Mouse (Mus musculus): ENCODE measurements around the gene Frmpd1. TPM values are rescaled to one million over a fixed set of nuclear protein-coding genes. Genes with fewer than 3 reads are reported as not detected.

The Frmpd1 gene
- polyA plus RNA-seq, 1 experiment from 2014 or later, result 2.2 TPM

DNA sequence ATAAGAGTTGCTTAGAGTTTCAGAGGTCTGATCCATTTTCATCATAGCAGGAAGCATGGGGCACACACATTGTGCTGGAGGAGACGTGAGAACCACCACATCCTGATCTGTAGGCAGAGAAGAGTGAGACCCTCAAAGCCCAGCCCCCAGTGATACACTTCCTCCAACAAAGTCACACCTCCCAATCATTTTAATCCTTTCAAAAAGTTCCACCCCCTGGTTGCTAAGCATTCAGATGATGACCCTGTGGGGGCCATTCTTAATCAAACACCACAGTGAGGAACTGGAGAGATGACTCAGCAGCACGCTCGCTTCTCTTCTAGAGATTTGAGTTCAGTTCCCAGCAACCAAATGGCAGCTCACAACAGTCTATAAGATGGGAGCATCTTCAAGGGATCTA lies 147.8 kb downstream of the Frmpd1 start:
- ATAC-seq, result no peak
- 59% methylated on average over 3 of the region's 3 CpGs for WGBS
- H3K9me3 ChIP-seq (ENCODE audit: control insufficient read depth, low read length), result no peaks in the 10 kb centered on the region
- H3K27me3 ChIP-seq (replicated peaks; ENCODE audit: control insufficient read depth, insufficient read depth, low read length), result no peaks in the 10 kb centered on the region
- no peak overlapping the region for H3K9ac ChIP-seq (ENCODE audit: low read depth, low read length)
- no peaks in the 10 kb centered on the region for H3K36me3 ChIP-seq (ENCODE audit: control insufficient read depth, insufficient read depth, low read length)
- H3K27ac ChIP-seq (ENCODE audit: low read depth, low read length), result no peak overlapping the region
- H3K4me3 ChIP-seq (ENCODE audit: low read length), result no peak overlapping the region
- no peak overlapping the region for H3K4me2 ChIP-seq (ENCODE audit: low read length)
- H3K4me1 ChIP-seq (ENCODE audit: control insufficient read depth, insufficient read depth, low read depth, low read length), result no peaks in the 10 kb centered on the region

Other genes starting within 250 kb of the Frmpd1 start
- 33.5 and 33.7 TPM in 2 replicates for gene Grhpr, start 203.5 kb upstream of the Frmpd1 start, polyA plus RNA-seq (2015; fragmentation: Nextera tagmentation; extraction: Ambion mirVana)
- gene Zbtb5, start 172.5 kb upstream of the Frmpd1 start, polyA plus RNA-seq (2015; fragmentation: Nextera tagmentation; extraction: Ambion mirVana), result 36.8 and 39.3 TPM in 2 replicates
- 26.8 and 31.5 TPM in 2 replicates for gene Polr1e, start 166.3 kb upstream of the Frmpd1 start, polyA plus RNA-seq (2015; fragmentation: Nextera tagmentation; extraction: Ambion mirVana)
- gene Fbxo10, start 100.3 kb upstream of the Frmpd1 start, polyA plus RNA-seq (2015; fragmentation: Nextera tagmentation; extraction: Ambion mirVana), result 18.7 and 22.1 TPM in 2 replicates
- gene Tomm5, start 76.8 kb upstream of the Frmpd1 start, polyA plus RNA-seq (2015; fragmentation: Nextera tagmentation; extraction: Ambion mirVana), result 154 and 185 TPM in 2 replicates
- 24.4 and 24.7 TPM in 2 replicates for gene Trmt10b, start 112.3 kb downstream of the Frmpd1 start, polyA plus RNA-seq (2015; fragmentation: Nextera tagmentation; extraction: Ambion mirVana)
- gene Dcaf10, start 157.2 kb downstream of the Frmpd1 start, polyA plus RNA-seq (2015; fragmentation: Nextera tagmentation; extraction: Ambion mirVana), result 5.9 and 7.5 TPM in 2 replicates
- gene Exosc3, start 157.9 kb downstream of the Frmpd1 start, polyA plus RNA-seq (2015; fragmentation: Nextera tagmentation; extraction: Ambion mirVana), result 30.7 and 34.4 TPM in 2 replicates
- gene Slc25a51, start 223.9 kb downstream of the Frmpd1 start, polyA plus RNA-seq (2015; fragmentation: Nextera tagmentation; extraction: Ambion mirVana), result 59.4 and 72.2 TPM in 2 replicates

All from hindbrain, embryonic 16.5 days (tissue).